Mouse (Mus musculus): ENCODE results near the gene Stx19. TPM values are rescaled to one million over a fixed set of nuclear protein-coding genes. Genes with fewer than 3 reads are reported as not detected.

Stx19 gene
- not detected for polyA plus RNA-seq (2014; fragmentation: Illumina TruSeq; extraction: RNeasy Lipid Tissue Mini Kit (QIAGEN cat#74804); ENCODE audit: low read depth, low replicate concordance)

DNA sequence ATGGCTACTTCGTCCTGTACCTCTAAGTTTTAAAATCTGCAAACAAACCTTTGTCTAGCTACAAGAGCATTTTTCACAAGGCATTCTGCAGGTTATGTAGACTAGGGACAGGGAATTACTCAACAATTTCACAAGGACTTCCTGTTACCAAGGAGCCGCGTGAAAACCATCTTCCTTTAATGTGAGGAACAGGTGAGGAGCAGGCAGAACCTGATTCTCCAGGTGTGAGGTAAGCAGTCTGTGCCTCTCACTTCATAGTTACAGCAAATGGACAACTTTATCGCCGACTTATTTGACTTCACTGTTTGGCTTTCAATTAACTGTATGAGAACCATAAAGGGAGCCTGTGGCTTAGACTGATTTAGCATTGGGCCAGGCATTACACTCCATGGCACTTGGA is at the start of gene Stx19:
TSS of gene Stx19 (plus strand) at position 186 of the 400 bp plus-strand sequence.

GRCm38 (mm10) chr16:62786621-62787331 is 27.7 kb upstream of the Stx19 start, which contains the start of gene Nsun3:
Gene Nsun3, minus strand, starts transcription at chr16:62786818.

DNA sequence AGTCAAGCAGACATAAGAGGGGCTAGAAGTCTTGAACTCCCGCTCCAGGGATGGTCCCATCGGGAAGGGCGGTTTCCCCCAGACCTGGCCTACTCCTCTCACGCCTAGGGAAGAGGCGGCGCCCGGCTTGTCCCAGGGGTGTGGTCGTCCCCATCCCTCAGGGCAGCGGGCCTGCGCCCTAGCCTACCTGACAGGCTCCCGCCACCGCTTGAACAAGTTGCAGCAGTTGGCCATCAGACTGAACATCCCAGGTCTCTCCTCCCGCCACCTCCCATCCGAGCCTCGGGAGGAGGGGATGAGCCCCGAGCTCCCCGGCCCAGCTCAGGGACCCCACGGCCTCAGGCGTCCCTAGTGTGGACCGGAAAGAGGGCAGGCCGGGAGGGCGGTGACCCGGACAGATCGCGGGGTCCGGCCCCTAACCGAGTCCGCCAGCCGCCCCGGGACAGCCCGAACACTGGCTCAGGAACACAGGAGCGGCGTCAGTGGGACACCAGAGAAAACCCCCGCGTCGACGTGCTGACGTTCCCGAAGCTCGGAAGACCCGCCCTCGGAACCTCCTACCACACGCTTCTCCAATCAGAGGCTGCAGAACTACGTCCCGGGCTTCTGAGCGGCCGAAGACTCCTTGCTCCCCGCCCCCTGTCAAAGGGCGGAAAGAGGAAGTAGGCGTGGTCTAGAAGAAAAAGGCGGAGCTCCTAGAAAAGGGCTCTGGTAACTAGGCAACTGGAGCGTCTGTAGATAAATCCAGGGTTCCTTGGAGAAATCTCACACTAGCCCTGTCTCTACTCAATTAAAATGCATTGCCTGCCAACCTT is 32.2 kb downstream of the Stx19 start, which contains the start of gene Arl13b:
TSS of gene Arl13b (minus strand) at position 543 of the 815 bp plus-strand sequence.

GRCm38 (mm10) chr16:62854191-62855068 is 40.0 kb downstream of the Stx19 start, which contains the start of gene Pros1:
Gene Pros1, plus strand, starts transcription at chr16:62854307.

Other genes starting within 250 kb of the Stx19 start
- 41.7 TPM for gene Nsun3, start 27.9 kb upstream of the Stx19 start, polyA plus RNA-seq (2014; fragmentation: Illumina TruSeq; extraction: RNeasy Lipid Tissue Mini Kit (QIAGEN cat#74804); ENCODE audit: low read depth, low replicate concordance)
- gene Arl13b, start 32.4 kb downstream of the Stx19 start, polyA plus RNA-seq (2014; fragmentation: Illumina TruSeq; extraction: RNeasy Lipid Tissue Mini Kit (QIAGEN cat#74804); ENCODE audit: low read depth, low replicate concordance): 24.1 TPM
- gene Pros1, start 39.6 kb downstream of the Stx19 start, polyA plus RNA-seq (2014; fragmentation: Illumina TruSeq; extraction: RNeasy Lipid Tissue Mini Kit (QIAGEN cat#74804); ENCODE audit: low read depth, low replicate concordance): 195 TPM